Mouse (Mus musculus) ES-Bruce4 (cell line): Measurements from ENCODE around the gene Rabl6.

ENCODE experiments used
- CTCF ChIP-seq: IDR thresholded peaks from one replicate; pipeline ENCODE4 v1.8.1; 2011; ENCODE audit warnings: low read depth, low read length
- EP300 ChIP-seq: IDR thresholded peaks from 2 replicates; pipeline ENCODE4 v1.6.1; 2011; ENCODE audit warnings: low read depth, low read length; ENCODE audit not compliant: insufficient read depth
- POLR2A ChIP-seq: IDR thresholded peaks from one replicate; pipeline ENCODE4 v1.8.1; 2011; ENCODE audit warnings: low read length; ENCODE audit not compliant: insufficient read depth

GRCm38 (mm10) chr2:25533707-25534106 lies 74.6 kb downstream of the Rabl6 start:
- TF ChIP-seq CTCF (no peak), POLR2A (no peak), EP300 (no peak)
